Mouse (Mus musculus) heart, embryonic 10.5 days (tissue): ENCODE results near the gene Tmcc3. TPM values are rescaled to one million over a fixed set of nuclear protein-coding genes. Genes with fewer than 3 reads are reported as not detected.

Experiments
- DNase-seq: peaks from one replicate; pipeline ENCODE4 v3.0.0-alpha.2; 2017; ENCODE audit warnings: low spot score
- H3K27ac ChIP-seq: fragments of 300-500 bp; sonication (generic); 2 replicates; pipeline ENCODE4 v1.5.1; 2016; ENCODE audit warnings: mild to moderate bottlenecking
- H3K27me3 ChIP-seq: fragments of 300-500 bp; sonication (generic); 2 replicates; pipeline ENCODE4 v1.6.1; 2016; ENCODE audit warnings: mild to moderate bottlenecking; ENCODE audit not compliant: poor library complexity, insufficient read depth, severe bottlenecking
- H3K36me3 ChIP-seq: fragments of 300-500 bp; sonication (generic); 2 replicates; pipeline ENCODE4 v1.6.1; 2016; ENCODE audit warnings: mild to moderate bottlenecking, moderate library complexity
- H3K4me1 ChIP-seq: fragments of 300-500 bp; sonication (generic); 2 replicates; pipeline ENCODE4 v1.6.1; 2016; ENCODE audit warnings: mild to moderate bottlenecking
- H3K4me3 ChIP-seq: fragments of 300-500 bp; sonication (generic); 2 replicates; pipeline ENCODE4 v1.5.1; 2016; ENCODE audit warnings: mild to moderate bottlenecking, moderate library complexity
- H3K9me3 ChIP-seq: fragments of 300-500 bp; sonication (generic); 2 replicates; pipeline ENCODE4 v1.6.1; 2016; ENCODE audit warnings: mild to moderate bottlenecking, moderate library complexity
- WGBS: fragments of 180-500 bp; shearing (Covaris S2); methylation state at CpG from one replicate; pipeline ENCODE4 v1.1.7; 2016; 5-methylcytosine and 5-hydroxymethylcytosine counted together
- polyA plus RNA-seq: library from polyadenylated mRNA; unstranded; fragments of >200 nt; fragmentation: Nextera tagmentation; extraction: Ambion mirVana; gene quantifications from 2 replicates; pipeline ENCODE4 v1.2.1, GENCODE M21; 2016

Tmcc3 gene
- polyA plus RNA-seq, 1 experiment from 2014 or later = 12.2 TPM

GRCm38 (mm10) chr10:94413770-94414651 is 102.3 kb downstream of the Tmcc3 start:
- no peaks in the 10 kb centered on the region for H3K36me3 ChIP-seq
- H3K4me3 ChIP-seq = no peak overlapping the region
- H3K9me3 ChIP-seq = no peaks in the 10 kb centered on the region
- peaks cover 23% of the 10 kb centered on the region for H3K4me1 ChIP-seq
- H3K27ac ChIP-seq = peak overlapping the region; percentile 49; the same call in 1 of the 2 replicates
- H3K27me3 ChIP-seq = 0 out of 2 replicates have a peak, but pooled peaks cover 5% of the 10 kb centered on the region
- no peak for DNase-seq
- whole genome bisulfite sequencing = 46% methylated on average over 8 of the region's 8 CpGs

DNA sequence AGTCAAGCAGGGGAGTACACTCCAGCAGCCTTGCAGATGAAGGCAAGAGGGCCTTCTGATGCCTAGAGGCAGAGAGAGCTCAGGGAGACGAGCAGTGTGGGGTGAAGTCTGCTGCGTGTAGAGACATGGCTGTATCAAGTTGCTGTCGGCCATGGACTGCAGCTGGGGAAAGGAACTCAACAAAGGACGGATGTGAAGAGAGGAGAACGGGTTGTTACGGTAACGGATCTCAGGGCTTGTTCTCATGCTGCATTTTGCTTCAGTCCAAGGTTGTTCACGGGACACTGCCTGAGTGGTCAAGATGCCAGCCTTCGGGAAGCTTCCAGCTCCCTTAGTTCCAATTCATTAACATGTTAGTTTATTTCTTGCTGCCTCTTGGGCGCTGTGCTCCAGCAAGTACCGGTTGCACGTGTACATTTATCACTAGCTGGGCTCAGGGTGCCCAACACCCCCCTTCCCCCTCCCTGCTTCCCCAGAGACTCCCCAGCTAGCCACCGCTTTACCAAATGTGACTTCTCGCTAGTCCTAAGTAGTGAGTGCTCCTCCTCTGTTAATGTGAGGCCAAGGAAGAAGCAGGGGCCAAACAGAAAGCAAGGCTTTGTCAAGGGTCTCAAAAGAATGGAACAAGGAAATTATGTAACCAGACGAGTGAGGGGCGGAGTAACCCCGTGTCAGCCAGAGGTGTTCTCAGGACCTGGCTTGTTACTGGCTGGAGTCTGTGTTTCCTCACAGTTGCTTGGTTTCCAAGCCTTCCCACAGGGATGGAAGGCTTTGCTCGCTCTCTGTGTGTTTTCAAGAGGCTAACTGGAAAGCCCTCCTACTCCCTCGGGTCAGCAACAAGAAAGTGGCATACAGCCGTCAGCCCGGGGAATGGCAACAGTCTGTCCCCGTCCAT is 104.4 kb downstream of the Tmcc3 start:
- Histone ChIP-seq H3K4me1 (peaks cover 15% of the 10 kb centered on the region), H3K27ac (peak overlapping the region; percentile 48; the same call in 1 of the 2 replicates), H3K27me3 (0 out of 2 replicates have a peak, but pooled peaks cover 5% of the 10 kb centered on the region), H3K9me3 (no peaks in the 10 kb centered on the region), H3K36me3 (no peaks in the 10 kb centered on the region), H3K4me3 (no peak overlapping the region)
- 56% methylated on average over 22 of the region's 22 CpGs for WGBS
- no peak for DNase-seq

GRCm38 (mm10) chr10:94417643-94418042 is 105.9 kb downstream of the Tmcc3 start:
- H3K4me3 ChIP-seq = no peak overlapping the region
- no peaks in the 10 kb centered on the region for H3K9me3 ChIP-seq
- H3K4me1 ChIP-seq = peaks cover 15% of the 10 kb centered on the region
- no peak for DNase-seq
- 84% methylated on average over 4 of the region's 4 CpGs for WGBS
- no peak overlapping the region for H3K27ac ChIP-seq
- H3K27me3 ChIP-seq = 0 out of 2 replicates have a peak, but pooled peaks cover 5% of the 10 kb centered on the region
- no peaks in the 10 kb centered on the region for H3K36me3 ChIP-seq

GRCm38 (mm10) chr10:94426000-94426920 is 114.5 kb downstream of the Tmcc3 start:
- no peaks in the 10 kb centered on the region for H3K36me3 ChIP-seq
- H3K27ac ChIP-seq = 0 out of 2 replicates have a peak overlapping the region, but pooled peaks have one; percentile 29
- DNase-seq = peak; percentile 83
- H3K27me3 ChIP-seq = no peaks in the 10 kb centered on the region
- no peaks in the 10 kb centered on the region for H3K4me1 ChIP-seq
- no peak overlapping the region for H3K4me3 ChIP-seq
- 57% methylated on average over 12 of the region's 12 CpGs for WGBS
- no peaks in the 10 kb centered on the region for H3K9me3 ChIP-seq

GRCm38 (mm10) chr10:94426921-94427270 is 115.1 kb downstream of the Tmcc3 start:
- no peak overlapping the region for H3K27ac ChIP-seq
- no peak for DNase-seq
- no peaks in the 10 kb centered on the region for H3K4me1 ChIP-seq
- no peaks in the 10 kb centered on the region for H3K27me3 ChIP-seq
- WGBS = 87% methylated on average over 15 of the region's 15 CpGs
- no peak overlapping the region for H3K4me3 ChIP-seq
- no peaks in the 10 kb centered on the region for H3K9me3 ChIP-seq
- no peaks in the 10 kb centered on the region for H3K36me3 ChIP-seq

DNA sequence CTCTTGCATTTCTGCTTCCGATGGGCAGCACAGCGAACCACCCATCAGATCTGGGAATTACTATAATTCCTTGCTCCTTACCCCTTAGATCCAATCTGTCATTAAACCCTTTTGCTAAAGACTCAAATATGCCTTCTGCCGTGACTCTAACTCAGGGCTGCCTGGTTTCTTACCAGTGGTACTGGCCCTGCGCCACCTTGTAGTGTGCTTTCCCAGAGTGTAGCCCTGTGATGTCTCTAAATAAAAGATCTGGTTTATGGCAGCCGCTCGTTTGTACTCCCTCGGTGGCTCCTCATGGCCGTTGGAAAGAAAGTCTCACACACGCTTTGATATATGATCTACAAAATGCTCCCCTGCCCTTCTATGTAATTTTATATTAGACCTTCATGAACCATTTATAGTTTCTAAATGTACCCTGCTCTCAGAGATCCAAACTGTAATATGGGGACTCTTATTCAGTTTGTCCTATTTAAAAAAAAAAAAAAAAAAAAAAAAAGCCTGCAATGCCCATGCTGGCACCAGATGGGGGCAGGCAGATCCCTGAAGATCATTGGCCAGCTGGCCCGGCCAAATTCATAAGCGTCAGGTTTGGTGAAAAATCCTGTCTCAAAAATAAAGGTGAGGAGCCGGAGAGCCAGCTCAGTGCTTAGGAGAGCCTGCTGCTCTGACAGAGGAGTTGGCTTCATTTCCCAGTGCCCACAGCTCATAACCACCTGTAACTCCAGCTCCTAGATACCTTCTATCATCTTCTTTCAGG is 116.6 kb downstream of the Tmcc3 start:
- H3K4me3 ChIP-seq = no peak overlapping the region
- no peak for DNase-seq
- no peaks in the 10 kb centered on the region for H3K27me3 ChIP-seq
- no peak overlapping the region for H3K27ac ChIP-seq
- H3K4me1 ChIP-seq = peaks cover 9% of the 10 kb centered on the region; the same call in 1 of the 2 replicates
- no peaks in the 10 kb centered on the region for H3K36me3 ChIP-seq
- 83% methylated on average over 12 of the region's 12 CpGs for WGBS
- H3K9me3 ChIP-seq = no peaks in the 10 kb centered on the region

- no peak overlapping the region for H3K27ac ChIP-seq
- H3K4me3 ChIP-seq = no peak overlapping the region
- WGBS = 53% methylated on average over 6 of the region's 6 CpGs
- H3K27me3 ChIP-seq = no peaks in the 10 kb centered on the region
- peaks cover 16% of the 10 kb centered on the region; the same call in 1 of the 2 replicates for H3K4me1 ChIP-seq
- H3K9me3 ChIP-seq = no peaks in the 10 kb centered on the region
- no peaks in the 10 kb centered on the region for H3K36me3 ChIP-seq
- DNase-seq = no peak
Measured at GRCm38 (mm10) chr10:94430566-94430965, 118.8 kb downstream of the Tmcc3 start.

- peaks cover 16% of the 10 kb centered on the region; the same call in 1 of the 2 replicates for H3K4me1 ChIP-seq
- no peak overlapping the region for H3K27ac ChIP-seq
- 71% methylated on average over 5 of the region's 5 CpGs for WGBS
- H3K27me3 ChIP-seq = no peaks in the 10 kb centered on the region
- no peaks in the 10 kb centered on the region for H3K36me3 ChIP-seq
- no peak overlapping the region for H3K4me3 ChIP-seq
- DNase-seq = no peak
- H3K9me3 ChIP-seq = no peaks in the 10 kb centered on the region
Measured at GRCm38 (mm10) chr10:94432933-94433332, 121.2 kb downstream of the Tmcc3 start.

DNA sequence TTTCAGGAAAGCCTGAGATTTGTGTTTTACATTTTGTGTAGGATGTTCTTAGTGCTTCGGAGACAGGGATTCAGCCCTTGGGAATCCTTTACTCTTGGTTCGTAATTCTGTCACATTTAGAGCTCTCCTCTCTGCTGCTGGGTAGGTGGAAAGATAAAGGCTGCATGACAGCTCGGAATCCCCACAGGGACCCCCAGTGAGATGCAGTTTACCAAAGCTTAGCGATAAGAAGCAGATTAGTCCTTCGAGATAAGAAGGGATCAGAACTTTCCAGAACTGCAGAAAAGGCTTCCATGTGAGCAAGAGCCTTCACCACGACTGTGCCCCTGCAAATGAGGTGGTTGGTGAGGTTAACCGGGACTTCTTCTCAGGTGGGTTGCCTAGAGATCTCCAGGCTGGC is 122.2 kb downstream of the Tmcc3 start:
- Histone ChIP-seq H3K9me3 (no peaks in the 10 kb centered on the region), H3K27ac (no peak overlapping the region), H3K4me3 (no peak overlapping the region), H3K27me3 (no peaks in the 10 kb centered on the region), H3K4me1 (peaks cover 16% of the 10 kb centered on the region; the same call in 1 of the 2 replicates), H3K36me3 (no peaks in the 10 kb centered on the region)
- no peak for DNase-seq
- WGBS = 12% methylated on average over 7 of the region's 7 CpGs

DNA sequence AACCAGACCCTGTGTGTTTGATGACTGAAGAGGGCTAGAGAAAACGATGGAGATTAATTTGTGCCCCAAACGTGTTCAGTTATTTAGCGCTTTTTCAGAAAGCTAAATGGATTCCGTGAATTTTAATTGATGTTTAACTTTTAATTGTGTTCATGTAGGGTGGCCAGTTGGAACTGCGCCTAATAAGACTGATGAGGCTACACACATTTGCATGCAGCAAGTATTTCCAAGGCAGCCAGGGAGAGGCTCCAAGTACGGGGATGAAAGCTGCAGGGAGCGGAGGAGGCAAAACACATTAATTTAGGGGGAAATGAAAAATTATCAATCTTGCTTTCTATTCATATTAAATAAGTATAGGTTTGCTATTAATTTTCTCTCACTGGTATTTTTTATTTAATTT is 131.0 kb downstream of the Tmcc3 start:
- Histone ChIP-seq H3K36me3 (no peaks in the 10 kb centered on the region), H3K4me3 (no peak overlapping the region), H3K4me1 (no peaks in the 10 kb centered on the region), H3K27me3 (no peaks in the 10 kb centered on the region), H3K9me3 (no peaks in the 10 kb centered on the region), H3K27ac (no peak overlapping the region)
- no peak for DNase-seq
- WGBS = 79% methylated on average over 7 of the region's 7 CpGs

DNA sequence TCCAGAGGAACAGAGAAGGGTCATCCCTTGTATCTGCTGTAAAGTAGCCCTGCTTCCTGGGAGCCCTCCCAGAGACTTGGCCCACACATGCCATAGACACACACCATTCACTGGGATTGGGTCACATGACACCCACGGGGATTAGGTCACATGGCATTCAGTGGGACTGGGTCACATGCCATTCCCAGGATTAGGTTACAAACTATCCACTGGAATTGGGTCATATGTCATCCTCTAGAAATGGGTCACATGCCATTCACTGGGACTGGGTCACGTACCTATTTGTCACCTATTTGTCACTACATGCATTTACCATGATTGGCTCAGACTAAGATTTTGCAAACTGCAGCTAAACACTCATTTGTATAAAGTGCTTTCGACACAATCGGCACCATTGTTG is 131.7 kb downstream of the Tmcc3 start:
- no peak for DNase-seq
- no peak overlapping the region for H3K27ac ChIP-seq
- no peaks in the 10 kb centered on the region for H3K36me3 ChIP-seq
- H3K4me1 ChIP-seq = no peaks in the 10 kb centered on the region
- H3K27me3 ChIP-seq = no peaks in the 10 kb centered on the region
- H3K9me3 ChIP-seq = no peaks in the 10 kb centered on the region
- WGBS = 86% methylated on average over 4 of the region's 4 CpGs
- no peak overlapping the region for H3K4me3 ChIP-seq
